Mouse (Mus musculus) cerebellum, adult 8-10 months (tissue): ENCODE measurements around the gene Cadps.
A peak's percentile ranks its signal among the peaks of the same experiment; 100 is the strongest.

Experiments
- DNase-seq: peaks from one replicate; pipeline ENCODE4 v3.0.0; 2022

Cadps gene

DNA sequence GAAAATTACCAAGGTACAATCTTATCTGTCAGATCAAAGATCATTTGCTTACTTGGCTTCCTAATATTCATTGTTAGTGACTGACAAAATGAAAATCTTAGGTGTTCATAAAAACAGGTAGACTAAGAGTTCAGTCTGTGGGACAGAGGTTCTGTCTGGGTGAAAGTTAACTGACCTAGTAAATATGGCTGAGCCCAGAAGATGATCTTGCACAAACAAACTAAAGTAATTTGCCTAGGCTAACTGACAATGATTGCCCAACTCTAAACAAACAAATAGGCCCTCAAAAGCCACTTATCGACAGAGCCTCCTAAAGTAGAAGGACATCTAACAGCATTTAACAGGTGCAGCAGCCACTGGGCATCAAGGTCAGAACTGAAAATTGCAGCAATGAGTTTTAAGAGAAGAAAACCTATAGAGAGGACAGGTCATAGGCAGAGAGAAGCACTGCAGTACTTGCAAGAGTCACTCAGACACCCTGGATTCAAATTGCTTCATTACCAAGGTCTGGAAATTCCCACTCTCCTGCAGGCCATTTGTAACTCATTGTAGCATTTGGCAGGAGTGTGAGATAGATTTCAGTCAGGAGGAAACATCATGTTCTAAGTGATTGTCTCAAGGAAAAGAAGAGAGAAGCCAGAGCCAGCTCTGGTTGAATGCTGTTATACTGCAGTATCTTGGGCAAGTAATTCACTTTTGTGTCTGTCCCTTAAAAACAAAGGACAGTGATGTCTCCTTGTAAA is 100.3 kb downstream of the Cadps start:
- no peak for DNase-seq

DNA sequence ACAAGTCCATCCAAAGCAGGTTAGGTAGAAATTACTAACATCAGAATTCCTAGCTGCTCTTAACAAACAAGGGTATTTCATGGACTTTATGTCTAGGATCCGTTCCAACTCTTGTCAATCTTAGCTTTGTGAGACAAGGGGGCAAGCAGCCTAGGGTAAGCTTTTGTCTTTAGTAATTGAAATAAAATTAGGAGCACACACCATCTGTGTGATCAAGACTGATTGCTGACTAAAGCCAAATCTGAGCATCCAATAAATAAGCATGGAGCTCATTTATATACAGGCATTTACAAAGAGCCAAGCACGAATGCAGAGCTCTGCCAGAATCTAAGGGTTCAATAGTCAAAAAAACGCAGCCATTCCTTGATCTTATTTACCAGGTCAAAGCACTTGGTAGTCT is 104.1 kb downstream of the Cadps start:
- no peak for DNase-seq

- no peak for DNase-seq
These were observed 106.8 kb downstream of the Cadps start for GRCm38 (mm10) chr14:12715906-12716659.

GRCm38 (mm10) chr14:12707395-12707794 is 115.5 kb downstream of the Cadps start:
- DNase-seq: no peak

- DNase-seq: no peak
These were observed 118.4 kb downstream of the Cadps start for GRCm38 (mm10) chr14:12704461-12704860.

- no peak for DNase-seq
These were observed 132.7 kb downstream of the Cadps start for GRCm38 (mm10) chr14:12690201-12690600.

GRCm38 (mm10) chr14:12685015-12685414 is 137.9 kb downstream of the Cadps start:
- DNase-seq: no peak

- peak; percentile 40 for DNase-seq
These were observed 141.8 kb downstream of the Cadps start for GRCm38 (mm10) chr14:12680819-12681638.

- DNase-seq: no peak
These were observed 161.4 kb downstream of the Cadps start for GRCm38 (mm10) chr14:12661430-12661829.

GRCm38 (mm10) chr14:12657351-12657750 is 165.5 kb downstream of the Cadps start:
- no peak for DNase-seq

GRCm38 (mm10) chr14:12642868-12643512 is 179.9 kb downstream of the Cadps start:
- no peak for DNase-seq

DNA sequence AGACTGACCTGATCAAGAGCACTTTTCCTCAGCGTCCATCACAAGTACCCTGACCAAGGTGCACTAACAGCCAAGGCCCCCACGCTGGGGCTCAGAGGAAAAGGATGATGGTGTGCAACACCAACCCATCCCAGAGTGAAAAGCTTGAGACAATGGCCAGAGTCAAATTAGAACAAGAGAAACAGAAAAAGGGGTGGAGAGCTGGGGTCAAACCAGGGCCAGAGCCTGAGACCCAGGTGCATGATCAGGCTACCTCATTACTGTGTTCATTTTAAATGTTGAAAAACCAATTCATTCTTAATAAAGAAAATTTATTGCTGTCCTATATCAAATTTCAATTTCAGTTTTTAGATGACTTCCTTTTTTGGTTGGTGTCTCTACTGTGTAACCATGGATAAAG is 184.1 kb downstream of the Cadps start:
- DNase-seq: no peak

GRCm38 (mm10) chr14:12637121-12637754 is 185.6 kb downstream of the Cadps start:
- DNase-seq: no peak

DNA sequence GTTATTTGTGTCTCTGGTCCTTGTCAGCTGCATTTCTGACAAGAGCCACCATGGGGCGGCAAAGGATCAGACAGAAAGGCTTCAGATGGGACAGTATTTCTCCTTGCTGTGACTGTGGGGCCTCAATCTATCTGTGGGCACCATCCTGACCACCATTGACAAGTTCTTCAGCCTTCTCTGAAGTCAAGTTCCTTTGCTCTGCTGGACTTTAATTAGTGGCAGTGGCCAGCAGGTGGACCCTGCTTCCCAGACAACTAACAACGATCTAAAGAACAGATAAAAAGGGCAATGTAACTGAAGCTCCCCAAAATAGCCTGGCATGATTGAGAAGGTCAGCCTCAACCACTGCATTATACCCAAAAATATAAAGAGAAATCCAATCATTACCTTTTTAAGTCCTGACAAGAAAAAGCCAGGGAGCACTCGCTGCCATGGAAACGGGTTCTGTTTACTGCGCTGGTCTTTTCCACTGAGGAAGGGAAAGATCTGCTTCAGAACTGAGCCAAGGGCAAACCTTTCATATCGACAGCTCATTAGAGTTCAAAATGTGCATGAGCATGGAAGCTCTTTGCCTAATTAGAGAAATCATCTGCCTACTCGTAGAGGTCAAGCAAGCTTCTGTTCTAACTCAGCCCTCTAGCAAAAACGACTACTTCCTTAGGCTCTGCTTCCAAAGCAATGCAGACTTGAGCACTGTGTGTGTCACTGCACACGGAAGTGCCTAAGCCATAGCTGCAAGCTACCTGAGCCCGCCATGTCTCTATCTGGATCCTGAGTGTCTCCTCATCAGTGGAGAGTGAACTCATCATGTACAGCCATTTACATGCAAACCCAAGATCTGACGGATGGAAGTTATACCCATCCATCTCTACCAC is 198.4 kb downstream of the Cadps start:
- DNase-seq: peak; percentile 41

- no peak for DNase-seq
These were observed 215.9 kb downstream of the Cadps start for GRCm38 (mm10) chr14:12607025-12607424.

DNA sequence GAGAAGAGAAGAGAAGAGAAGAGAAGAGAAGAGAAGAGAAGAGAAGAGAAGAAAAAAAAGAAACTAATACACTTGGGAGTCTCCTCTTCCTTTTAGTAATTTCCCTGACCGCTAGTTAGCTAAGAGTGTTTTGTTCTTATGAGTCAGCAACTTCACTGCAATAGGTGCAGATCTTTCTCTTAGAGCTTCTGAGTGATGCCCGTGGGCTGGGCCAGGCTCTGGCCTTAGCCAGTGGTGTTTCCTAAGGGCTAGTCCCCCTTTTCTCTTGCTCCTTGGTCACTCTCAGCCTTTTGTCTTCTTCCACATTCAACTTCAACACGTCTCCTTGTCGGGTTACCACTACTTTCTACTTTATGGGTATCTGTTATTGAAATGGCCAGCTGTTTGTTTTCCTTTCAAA is 216.7 kb downstream of the Cadps start:
- DNase-seq: no peak

- no peak for DNase-seq
These were observed 220.8 kb downstream of the Cadps start for GRCm38 (mm10) chr14:12602080-12602479.

- no peak for DNase-seq
These were observed 227.6 kb downstream of the Cadps start for GRCm38 (mm10) chr14:12595326-12595725.

GRCm38 (mm10) chr14:12592472-12593075 is 230.3 kb downstream of the Cadps start:
- peak; percentile 58 for DNase-seq

- DNase-seq: no peak
These were observed 231.1 kb downstream of the Cadps start for GRCm38 (mm10) chr14:12591829-12592228.

GRCm38 (mm10) chr14:12583536-12583935 is 239.3 kb downstream of the Cadps start:
- DNase-seq: no peak
